Mouse (Mus musculus) left cerebral cortex, adult 8-10 months (tissue): ENCODE results near the gene Atg13. TPM values are rescaled to one million over a fixed set of nuclear protein-coding genes. Genes with fewer than 3 reads are reported as not detected.

Experiments used
- total RNA-seq, 4 experiments: library from RNA; stranded (reverse); gene quantifications; 2 replicates each; pipeline ENCODE4 v1.2.4; 2022

Atg13 gene
- total RNA-seq, 4 experiments from 2014 or later, result 76.1 to 90.9 (median 83.8) TPM

Other genes with a start within 250 kb of the Atg13 start
- 100 to 1,000 TPM; 116 to 144 (median 129) TPM for gene Ckap5, start 183.8 kb downstream of the Atg13 start, total RNA-seq
- under 1 TPM in 2 of 4 experiments, not detected in 2; 0.23 to 0.42 TPM for gene F2, start 74.2 kb downstream of the Atg13 start, total RNA-seq
- gene Zfp408, start 60.8 kb downstream of the Atg13 start, total RNA-seq, result 10 to 100 TPM; 11.6 to 14.5 (median 13.7) TPM
- gene Arhgap1, start 60.7 kb downstream of the Atg13 start, total RNA-seq, result 10 to 100 TPM; 60.8 to 82.1 (median 74.6) TPM
- gene Harbi1, start 276 bp upstream of the Atg13 start, total RNA-seq, result 1 to 10 TPM; 6.8 to 8.6 (median 7.5) TPM
- gene Ambra1, start 19.6 kb upstream of the Atg13 start, total RNA-seq, result 10 to 100 TPM; 54.8 to 55.6 (median 55.1) TPM
- 10 to 100 TPM; 57.9 to 66.5 (median 60.3) TPM for gene Chrm4, start 216.7 kb upstream of the Atg13 start, total RNA-seq
- gene Mdk, start 221.7 kb upstream of the Atg13 start, total RNA-seq, result 10 to 100 TPM; 17.9 to 21.1 (median 19.8) TPM
- not detected for gene Gm9821, start 235.1 kb upstream of the Atg13 start, total RNA-seq